Mouse (Mus musculus): ENCODE data around the gene Gm10322. TPM values are rescaled to one million over a fixed set of nuclear protein-coding genes. Genes with fewer than 3 reads are reported as not detected.

Gm10322 gene
- total RNA-seq, 1 experiment: not detected

- Histone ChIP-seq H3K9ac (ENCODE audit: insufficient read depth, low read depth, low read length, poor library complexity, severe bottlenecking) (no peak overlapping the region), H3K4me3 (ENCODE audit: insufficient read depth in 1 of 2, low read depth in 1 of 2, low read length in 2 of 2, poor library complexity in 1 of 2, severe bottlenecking in 1 of 2) (no peak overlapping the region), H3K4me1 (ENCODE audit: control insufficient read depth in 2 of 2, insufficient read depth in 2 of 2, low read length in 2 of 2, poor library complexity in 1 of 2) (peaks cover 0 to 2% of the 10 kb centered on the region in 2 experiments; a peak in 1 of 4 replicates), H3K27ac (ENCODE audit: insufficient read depth, low read depth, low read length, poor library complexity, severe bottlenecking) (no peak overlapping the region), H3K36me3 (ENCODE audit: control insufficient read depth, insufficient read depth, low read length, poor library complexity, severe bottlenecking) (no peaks in the 10 kb centered on the region), H3K9me3 (ENCODE audit: control insufficient read depth, insufficient read depth, low read depth, low read length) (no peaks in the 10 kb centered on the region)
- TF ChIP-seq ZC3H11A (IDR thresholded peaks at IDR 0.05; ENCODE audit: borderline replicate concordance, low read depth, low read length) (no peak), CHD2 (IDR thresholded peaks at IDR 0.05; ENCODE audit: low read depth, low read length) (no peak), MAFK (IDR thresholded peaks at IDR 0.05; ENCODE audit: insufficient read depth, low read depth, low read length) (no peak), HCFC1 (IDR thresholded peaks at IDR 0.05; ENCODE audit: borderline replicate concordance, insufficient read depth, low read length) (no peak), ZNF384 (IDR thresholded peaks at IDR 0.05; ENCODE audit: low read depth, low read length) (no peak)
- in situ Hi-C loops (cut with MboI; ENCODE audit: low sequenced_read_pairs in 2 of 2, unreplicated experiment in 2 of 2): no loop called here
- DNase-seq (ENCODE audit: low read depth, low spot score): no peak
Measured at GRCm38 (mm10) chr10:59643645-59644044, 27.8 kb downstream of the Gm10322 start.

GRCm38 (mm10) chr10:59644710-59645109 is 28.8 kb downstream of the Gm10322 start:
- no peak for DNase-seq (ENCODE audit: low read depth, low spot score)
- in situ Hi-C loops (cut with MboI; ENCODE audit: low sequenced_read_pairs in 2 of 2, unreplicated experiment in 2 of 2): no loop called here
- peaks cover 0 to 2% of the 10 kb centered on the region in 2 experiments; a peak in 1 of 4 replicates for H3K4me1 ChIP-seq (ENCODE audit: control insufficient read depth in 2 of 2, insufficient read depth in 2 of 2, low read length in 2 of 2, poor library complexity in 1 of 2)
- H3K9me3 ChIP-seq (ENCODE audit: control insufficient read depth, insufficient read depth, low read depth, low read length): no peaks in the 10 kb centered on the region
- no peak for TF ChIP-seq MAFK (IDR thresholded peaks at IDR 0.05; ENCODE audit: insufficient read depth, low read depth, low read length)
- no peak for TF ChIP-seq ZNF384 (IDR thresholded peaks at IDR 0.05; ENCODE audit: low read depth, low read length)
- TF ChIP-seq ZC3H11A (IDR thresholded peaks at IDR 0.05; ENCODE audit: borderline replicate concordance, low read depth, low read length): no peak
- no peak for TF ChIP-seq HCFC1 (IDR thresholded peaks at IDR 0.05; ENCODE audit: borderline replicate concordance, insufficient read depth, low read length)
- no peak for TF ChIP-seq CHD2 (IDR thresholded peaks at IDR 0.05; ENCODE audit: low read depth, low read length)
- no peak overlapping the region for H3K4me3 ChIP-seq (ENCODE audit: insufficient read depth in 1 of 2, low read depth in 1 of 2, low read length in 2 of 2, poor library complexity in 1 of 2, severe bottlenecking in 1 of 2)
- no peak overlapping the region for H3K9ac ChIP-seq (ENCODE audit: insufficient read depth, low read depth, low read length, poor library complexity, severe bottlenecking)
- no peak overlapping the region for H3K27ac ChIP-seq (ENCODE audit: insufficient read depth, low read depth, low read length, poor library complexity, severe bottlenecking)
- H3K36me3 ChIP-seq (ENCODE audit: control insufficient read depth, insufficient read depth, low read length, poor library complexity, severe bottlenecking): no peaks in the 10 kb centered on the region

- no peak for DNase-seq (ENCODE audit: low read depth, low spot score)
Measured at GRCm38 (mm10) chr10:59645153-59645552, 29.3 kb downstream of the Gm10322 start.

GRCm38 (mm10) chr10:59646821-59647378 is 31.0 kb downstream of the Gm10322 start:
- no peak for DNase-seq (ENCODE audit: low read depth, low spot score)
- Histone ChIP-seq H3K4me3 (ENCODE audit: insufficient read depth in 1 of 2, low read depth in 1 of 2, low read length in 2 of 2, poor library complexity in 1 of 2, severe bottlenecking in 1 of 2) (no peak overlapping the region), H3K9me3 (ENCODE audit: control insufficient read depth, insufficient read depth, low read depth, low read length) (no peaks in the 10 kb centered on the region), H3K4me1 (ENCODE audit: control insufficient read depth in 2 of 2, insufficient read depth in 2 of 2, low read length in 2 of 2, poor library complexity in 1 of 2) (no peaks in the 10 kb centered on the region), H3K9ac (ENCODE audit: insufficient read depth, low read depth, low read length, poor library complexity, severe bottlenecking) (no peak overlapping the region), H3K36me3 (ENCODE audit: control insufficient read depth, insufficient read depth, low read length, poor library complexity, severe bottlenecking) (no peaks in the 10 kb centered on the region), H3K27ac (ENCODE audit: insufficient read depth, low read depth, low read length, poor library complexity, severe bottlenecking) (no peak overlapping the region)
- TF ChIP-seq HCFC1 (IDR thresholded peaks at IDR 0.05; ENCODE audit: borderline replicate concordance, insufficient read depth, low read length) (no peak), ZNF384 (IDR thresholded peaks at IDR 0.05; ENCODE audit: low read depth, low read length) (no peak), ZC3H11A (IDR thresholded peaks at IDR 0.05; ENCODE audit: borderline replicate concordance, low read depth, low read length) (no peak), MAFK (IDR thresholded peaks at IDR 0.05; ENCODE audit: insufficient read depth, low read depth, low read length) (peak; percentile 95), CHD2 (IDR thresholded peaks at IDR 0.05; ENCODE audit: low read depth, low read length) (no peak)
- in situ Hi-C loops (cut with MboI; ENCODE audit: low sequenced_read_pairs in 2 of 2, unreplicated experiment in 2 of 2): no loop called here

More at GRCm38 (mm10) chr10:59645153-59645552, 29.3 kb downstream of the Gm10322 start:
- Histone ChIP-seq H3K4me3 (ENCODE audit: insufficient read depth in 1 of 2, low read depth in 1 of 2, low read length in 2 of 2, poor library complexity in 1 of 2, severe bottlenecking in 1 of 2) (no peak overlapping the region), H3K9me3 (ENCODE audit: control insufficient read depth, insufficient read depth, low read depth, low read length) (no peaks in the 10 kb centered on the region), H3K9ac (ENCODE audit: insufficient read depth, low read depth, low read length, poor library complexity, severe bottlenecking) (no peak overlapping the region), H3K36me3 (ENCODE audit: control insufficient read depth, insufficient read depth, low read length, poor library complexity, severe bottlenecking) (no peaks in the 10 kb centered on the region), H3K4me1 (ENCODE audit: control insufficient read depth in 2 of 2, insufficient read depth in 2 of 2, low read length in 2 of 2, poor library complexity in 1 of 2) (peaks cover 0 to 2% of the 10 kb centered on the region in 2 experiments; a peak in 1 of 4 replicates), H3K27ac (ENCODE audit: insufficient read depth, low read depth, low read length, poor library complexity, severe bottlenecking) (no peak overlapping the region)
- in situ Hi-C loops (cut with MboI; ENCODE audit: low sequenced_read_pairs in 2 of 2, unreplicated experiment in 2 of 2): no loop called here
- TF ChIP-seq HCFC1 (IDR thresholded peaks at IDR 0.05; ENCODE audit: borderline replicate concordance, insufficient read depth, low read length): no peak
- TF ChIP-seq MAFK (IDR thresholded peaks at IDR 0.05; ENCODE audit: insufficient read depth, low read depth, low read length): no peak
- no peak for TF ChIP-seq CHD2 (IDR thresholded peaks at IDR 0.05; ENCODE audit: low read depth, low read length)
- no peak for TF ChIP-seq ZNF384 (IDR thresholded peaks at IDR 0.05; ENCODE audit: low read depth, low read length)
- no peak for TF ChIP-seq ZC3H11A (IDR thresholded peaks at IDR 0.05; ENCODE audit: borderline replicate concordance, low read depth, low read length)

All from ES-E14 (cell line).